Mouse (Mus musculus) stomach, postnatal 0 days (tissue): ENCODE measurements around the gene St3gal5.

Experiments
- CTCF ChIP-seq: IDR thresholded peaks from 2 replicates; pipeline ENCODE4 v1.5.1; 2016; ENCODE audit warnings: antibody characterized with exemption, low read depth, mild to moderate bottlenecking, moderate library complexity
- EP300 ChIP-seq: optimal IDR thresholded peaks from 2 replicates; pipeline ENCODE3; 2016; ENCODE audit warnings: antibody characterized with exemption

DNA sequence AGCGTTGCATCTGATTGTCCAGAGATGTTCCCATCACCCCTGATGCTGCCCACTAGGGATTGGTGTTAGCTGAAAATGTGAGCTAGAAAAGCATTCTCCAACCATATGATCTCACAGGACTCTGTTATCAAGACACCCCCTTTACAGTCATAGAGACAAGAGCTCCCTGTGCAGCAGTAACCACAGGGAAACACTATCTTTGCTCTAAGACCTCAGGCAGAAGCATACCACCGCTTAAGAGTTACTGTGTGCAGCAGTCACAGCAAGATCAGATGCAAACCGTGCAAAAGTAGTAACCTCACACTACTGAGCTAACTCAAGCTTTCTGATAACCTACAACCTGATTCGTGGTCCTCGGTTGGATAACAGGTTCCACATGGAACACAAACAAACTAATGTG lies 10.0 kb upstream of the St3gal5 start:
- TF ChIP-seq CTCF = no peak
- no peak for TF ChIP-seq EP300
